7 mouse cellular contexts compared by ENCODE assay signal in genomic region chr9:29410728-29411407, GRCm38 (mm10).
DNase-seq lines count a peak whose midpoint lies in the region; ATAC-seq lines count a peak whose summit lies in the region.

No protein-coding gene starts in this region.

- DNase-seq in lung, postnatal 14 days = no peak
- no peak for DNase-seq in left cerebral cortex, adult 11 months (ENCODE audit: low spot score)

- peaks cover 31% of the 10 kb centered on the region for H3K27me3 ChIP-seq in lung, embryonic 15.5 days
- H3K27me3 ChIP-seq in embryonic facial prominence, embryonic 15.5 days = peaks cover 21% of the 10 kb centered on the region
- H3K27me3 ChIP-seq in intestine, embryonic 16.5 days (replicated peaks; ENCODE audit: control insufficient read depth, insufficient read depth, low read length) = peaks cover 25% of the 10 kb centered on the region
- H3K27me3 ChIP-seq in stomach, embryonic 15.5 days (replicated peaks) = peaks cover 27% of the 10 kb centered on the region

- H3K4me1 ChIP-seq in lung, embryonic 15.5 days = peaks cover 11% of the 10 kb centered on the region
- H3K4me1 ChIP-seq in embryonic facial prominence, embryonic 15.5 days = peaks cover 19% of the 10 kb centered on the region
- H3K4me1 ChIP-seq in intestine, embryonic 16.5 days (ENCODE audit: control insufficient read depth, insufficient read depth, low read length) = no peaks in the 10 kb centered on the region
- peaks cover 8% of the 10 kb centered on the region; the same call in 1 of the 2 replicates for H3K4me1 ChIP-seq in stomach, embryonic 15.5 days

- H3K9ac ChIP-seq in lung, embryonic 15.5 days = 0 out of 2 replicates have a peak overlapping the region, but pooled peaks have one; percentile 27
- no peak overlapping the region for H3K9ac ChIP-seq in embryonic facial prominence, embryonic 15.5 days
- no peak overlapping the region for H3K9ac ChIP-seq in intestine, embryonic 16.5 days (ENCODE audit: low read depth, low read length)
- no peak overlapping the region for H3K9ac ChIP-seq in stomach, embryonic 15.5 days

- no peak overlapping the region for H3K27ac ChIP-seq in lung, embryonic 15.5 days
- no peak overlapping the region for H3K27ac ChIP-seq in embryonic facial prominence, embryonic 15.5 days (replicated peaks)
- no peak overlapping the region for H3K27ac ChIP-seq in intestine, embryonic 16.5 days (ENCODE audit: low read length)
- no peak overlapping the region for H3K27ac ChIP-seq in stomach, embryonic 15.5 days

- peak overlapping the region; percentile 45 for H3K4me3 ChIP-seq in lung, embryonic 15.5 days
- H3K4me3 ChIP-seq in embryonic facial prominence, embryonic 15.5 days (replicated peaks) = peak overlapping the region; percentile 55
- H3K4me3 ChIP-seq in intestine, embryonic 16.5 days (ENCODE audit: low read length) = peak overlapping the region; percentile 56
- peak overlapping the region; percentile 57 for H3K4me3 ChIP-seq in stomach, embryonic 15.5 days (replicated peaks)

- no peaks in the 10 kb centered on the region for H3K36me3 ChIP-seq in lung, embryonic 15.5 days
- H3K36me3 ChIP-seq in embryonic facial prominence, embryonic 15.5 days = no peaks in the 10 kb centered on the region
- H3K36me3 ChIP-seq in intestine, embryonic 16.5 days (ENCODE audit: control insufficient read depth, insufficient read depth, low read length) = no peaks in the 10 kb centered on the region
- no peaks in the 10 kb centered on the region for H3K36me3 ChIP-seq in stomach, embryonic 15.5 days

- no peak for ATAC-seq in lung, embryonic 15.5 days (ENCODE audit: borderline replicate concordance, extremely low read depth, low FRiP score, low TSS enrichment)
- ATAC-seq in embryonic facial prominence, embryonic 15.5 days (ENCODE audit: insufficient number of reproducible peaks, low FRiP score, low TSS enrichment, low read depth) = no peak
- ATAC-seq in intestine, embryonic 16.5 days = no peak
- ATAC-seq in stomach, embryonic 15.5 days (ENCODE audit: insufficient read depth, low FRiP score, low read depth) = no peak
- no peak for ATAC-seq in frontal cortex, adult (ENCODE audit: low TSS enrichment)

- WGBS in lung, embryonic 15.5 days = 34% methylated on average over 10 of the region's 10 CpGs
- 45% methylated on average over 10 of the region's 10 CpGs for WGBS in embryonic facial prominence, embryonic 15.5 days
- 47% methylated on average over 10 of the region's 10 CpGs for WGBS in intestine, embryonic 16.5 days
- WGBS in stomach, embryonic 15.5 days = 43% methylated on average over 10 of the region's 10 CpGs

- H3K4me2 ChIP-seq in lung, embryonic 15.5 days = peak overlapping the region; percentile 91
- peak overlapping the region; percentile 92 for H3K4me2 ChIP-seq in embryonic facial prominence, embryonic 15.5 days (replicated peaks)
- H3K4me2 ChIP-seq in intestine, embryonic 16.5 days (ENCODE audit: low read depth, low read length) = peak overlapping the region; percentile 94
- H3K4me2 ChIP-seq in stomach, embryonic 15.5 days = peak overlapping the region; percentile 84

- no peaks in the 10 kb centered on the region for H3K9me3 ChIP-seq in lung, embryonic 15.5 days
- no peaks in the 10 kb centered on the region for H3K9me3 ChIP-seq in embryonic facial prominence, embryonic 15.5 days (replicated peaks)
- no peaks in the 10 kb centered on the region for H3K9me3 ChIP-seq in intestine, embryonic 16.5 days (ENCODE audit: control insufficient read depth, low read length)
- H3K9me3 ChIP-seq in stomach, embryonic 15.5 days = no peaks in the 10 kb centered on the region
